Mouse (Mus musculus): ENCODE results near the gene Rai1.

Gene Rai1

GRCm38 (mm10) chr11:60127863-60128512, 23.2 kb downstream of the Rai1 start:
- no peak for DNase-seq

DNA sequence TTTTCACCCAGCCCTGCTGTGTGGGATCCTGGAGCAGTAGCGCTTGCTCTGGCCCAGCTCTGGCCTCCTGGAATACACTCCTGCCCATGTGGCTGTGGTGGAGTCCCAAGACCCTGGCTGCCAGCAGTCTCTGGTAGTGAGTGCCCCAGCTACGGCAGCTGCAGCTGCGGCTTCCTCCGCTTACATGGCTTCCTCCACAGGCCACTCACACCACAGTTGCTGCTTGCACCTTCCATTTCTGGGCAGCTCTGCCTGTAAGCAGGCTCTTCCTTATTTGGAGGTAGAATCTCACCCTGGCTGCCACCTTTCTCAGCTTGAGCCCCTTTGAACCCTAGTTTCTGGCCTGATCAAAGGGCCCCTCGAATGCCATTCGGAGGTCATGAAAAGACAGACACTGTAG, 25.7 kb downstream of the Rai1 start:
- no peak for DNase-seq

GRCm38 (mm10) chr11:60132061-60132460, 27.2 kb downstream of the Rai1 start:
- DNase-seq: no peak

DNA sequence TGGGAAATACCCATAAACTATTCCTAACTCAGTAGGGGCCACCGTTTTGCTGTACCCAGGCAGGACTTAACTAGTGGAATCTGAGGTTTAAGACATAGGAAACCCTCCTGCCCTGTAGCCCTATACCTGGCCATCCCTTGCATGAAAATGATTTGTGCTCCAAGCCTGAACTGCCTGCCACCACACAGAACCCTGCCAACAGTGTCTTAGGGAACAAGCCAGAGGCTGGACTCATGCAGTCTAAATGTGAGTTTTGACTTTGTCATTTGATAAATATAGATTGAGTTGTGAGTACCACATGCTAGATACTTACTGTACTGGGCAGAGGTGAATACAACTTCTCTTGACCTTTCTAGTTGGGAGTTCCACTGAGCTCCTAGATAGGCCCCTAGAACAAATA, 31.7 kb downstream of the Rai1 start:
- no peak for DNase-seq

DNA sequence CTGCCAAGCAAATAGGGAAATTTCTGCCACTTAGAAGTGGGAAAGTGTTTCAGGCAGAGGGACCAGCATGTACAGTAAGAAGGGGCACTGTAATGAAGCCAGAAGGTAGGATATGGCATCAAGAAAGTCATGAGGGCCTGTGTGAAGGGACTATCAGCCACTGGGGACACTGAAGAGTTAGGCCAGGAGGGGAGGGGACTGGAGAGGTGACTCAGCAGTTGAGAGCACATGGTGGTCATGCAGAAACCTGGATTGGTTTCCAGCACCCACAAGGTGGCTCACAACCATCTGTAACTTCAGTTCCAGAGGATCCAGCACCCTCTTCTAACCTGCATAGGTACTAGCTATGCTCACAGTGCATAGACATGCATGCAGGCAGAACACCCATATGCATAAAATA, 32.4 kb downstream of the Rai1 start:
- no peak for DNase-seq

DNA sequence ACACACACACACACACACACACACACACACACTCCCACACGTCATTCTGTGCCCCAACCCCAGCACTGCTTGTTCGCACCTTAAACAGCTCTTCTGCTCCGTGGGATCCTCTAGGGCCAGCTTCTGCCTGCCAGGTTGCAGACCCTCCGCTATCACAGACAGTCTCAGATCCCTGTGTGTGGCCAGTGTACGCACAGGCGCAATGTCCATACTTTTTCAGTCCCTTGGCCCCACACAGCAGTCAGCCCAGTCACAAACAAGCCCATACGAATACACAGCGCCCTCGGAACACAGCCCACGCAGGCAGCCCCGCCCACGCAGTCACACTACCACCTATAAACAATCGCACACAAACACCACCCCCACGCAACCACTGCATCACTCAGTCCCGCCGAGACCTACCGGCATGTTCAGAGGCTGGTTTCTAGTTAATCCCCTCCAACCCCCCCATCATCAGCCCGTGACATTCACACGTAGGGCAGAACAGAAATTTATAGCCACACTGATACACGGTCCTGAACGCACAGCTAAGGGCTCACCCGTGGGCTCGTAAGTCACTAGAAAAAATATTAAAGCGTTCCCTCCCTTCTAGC, 34.4 kb downstream of the Rai1 start:
- peak; percentile 37 for DNase-seq

GRCm38 (mm10) chr11:60139734-60140371, 35.0 kb downstream of the Rai1 start:
- DNase-seq: peak; percentile 57

DNA sequence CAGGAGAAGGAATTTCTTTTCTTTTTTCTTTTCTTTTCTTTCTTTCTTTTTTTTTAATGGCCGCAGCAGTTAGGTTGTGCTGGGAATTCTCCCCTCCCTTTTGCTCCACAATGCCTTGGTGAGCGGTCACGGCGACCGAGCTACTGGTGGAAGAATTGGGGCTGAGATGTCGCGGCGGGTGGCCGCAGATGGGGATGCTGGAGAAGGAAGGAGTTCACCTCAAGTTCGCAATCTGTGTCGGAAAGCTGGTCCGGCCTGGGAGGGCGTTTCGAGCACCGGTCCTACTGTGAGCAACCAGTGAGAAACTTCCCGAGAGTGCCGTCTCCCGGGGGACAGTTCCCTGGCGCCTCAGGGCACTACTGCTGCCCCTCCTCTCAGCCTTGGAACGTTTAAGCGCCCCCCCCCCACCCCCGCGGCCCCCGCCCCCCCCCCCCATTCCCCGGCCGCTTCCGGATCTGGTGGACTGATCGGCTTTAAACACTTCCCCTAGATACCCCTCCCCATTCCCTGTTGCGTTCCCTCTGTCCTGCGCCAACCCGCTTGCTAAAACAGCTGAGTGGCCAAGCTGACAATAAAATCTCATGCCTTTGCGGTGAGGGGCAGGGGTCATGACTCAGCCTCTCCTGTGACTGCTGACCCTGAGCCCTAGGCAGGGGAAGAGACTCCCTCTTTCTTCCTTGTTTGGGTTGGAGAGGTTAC, 35.9 kb downstream of the Rai1 start:
- DNase-seq: peak; percentile 34

DNA sequence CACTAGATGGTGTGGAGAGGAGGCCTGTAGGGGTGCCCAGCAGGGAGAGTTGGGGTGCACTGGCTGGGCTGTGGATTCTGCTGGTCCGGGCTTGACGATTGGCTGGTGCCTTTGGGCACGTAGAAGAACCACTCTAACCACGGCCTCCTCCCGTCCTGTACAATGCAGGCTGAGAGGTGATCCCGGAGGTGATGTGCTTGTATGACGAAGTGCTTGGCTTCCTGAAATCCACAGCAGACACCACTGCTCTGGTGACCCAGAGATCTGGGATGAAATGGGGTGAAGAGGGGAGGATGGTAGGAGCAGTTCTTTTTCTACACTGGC, 36.4 kb downstream of the Rai1 start:
- peak; percentile 30 for DNase-seq

- no peak for DNase-seq
These were observed 38.3 kb downstream of the Rai1 start for GRCm38 (mm10) chr11:60143086-60143485.

GRCm38 (mm10) chr11:60146170-60146569, 41.4 kb downstream of the Rai1 start:
- DNase-seq: no peak

- no peak for DNase-seq
These were observed 43.8 kb downstream of the Rai1 start for GRCm38 (mm10) chr11:60148591-60148990.

DNA sequence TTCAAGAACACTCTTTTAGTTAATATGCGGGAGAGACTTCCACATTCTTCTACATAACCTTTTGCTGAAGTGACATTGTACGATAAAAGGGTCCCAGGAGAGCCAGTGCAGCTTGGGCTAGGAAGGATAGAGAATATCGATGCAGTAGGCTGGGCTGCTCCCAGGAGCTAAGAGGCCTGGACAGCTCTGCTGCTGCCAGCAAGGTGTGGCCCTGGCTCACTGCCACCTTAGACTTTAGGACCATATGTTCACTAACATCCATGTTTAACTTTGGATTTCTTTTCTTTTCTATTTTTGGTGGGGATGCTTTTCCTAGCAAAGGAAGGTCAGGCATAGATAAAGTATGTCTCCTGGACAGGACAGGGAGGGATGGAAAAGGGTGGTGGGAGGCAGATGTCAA, 44.3 kb downstream of the Rai1 start:
- DNase-seq: no peak

DNA sequence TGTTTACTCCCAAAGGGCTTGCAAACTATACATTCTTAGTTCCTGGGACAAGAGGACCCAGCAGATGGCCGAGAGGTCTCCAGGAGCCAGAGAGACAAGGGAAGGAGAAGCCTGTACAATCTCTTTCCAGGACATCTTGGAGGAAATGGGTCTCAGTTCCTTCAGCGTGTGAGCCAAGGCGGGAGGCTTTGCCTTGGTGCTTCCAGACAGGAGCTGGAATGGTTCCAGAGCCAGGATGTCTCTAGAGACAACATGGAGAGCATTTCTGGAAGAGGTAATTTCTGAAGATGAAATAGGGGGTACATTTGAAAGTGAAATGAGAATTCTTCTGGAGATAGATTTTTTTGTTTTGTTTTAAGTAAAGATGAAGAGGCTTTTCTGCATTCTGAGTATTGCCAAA, 45.9 kb downstream of the Rai1 start:
- DNase-seq: peak; percentile 35

GRCm38 (mm10) chr11:60152339-60152738, 47.5 kb downstream of the Rai1 start:
- DNase-seq: no peak

DNA sequence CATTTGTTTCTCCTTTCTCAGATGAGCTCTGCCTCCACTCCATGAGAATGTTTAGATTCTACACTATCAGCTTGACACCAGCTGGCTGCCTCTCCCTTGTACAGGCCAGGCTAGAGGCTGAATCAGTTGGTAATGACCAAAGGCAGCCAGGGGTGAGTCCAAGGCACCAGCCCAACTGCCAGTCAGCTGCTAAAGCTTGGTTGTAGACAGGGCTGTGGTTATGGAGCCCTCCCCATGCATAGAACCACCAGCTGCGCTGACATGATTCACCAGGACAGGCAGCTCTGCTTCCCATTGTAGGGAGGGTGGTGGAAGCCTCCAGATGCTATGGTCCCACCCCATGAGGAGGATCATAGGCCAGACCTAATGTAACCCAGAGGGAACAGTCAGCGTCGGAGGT, 49.1 kb downstream of the Rai1 start:
- DNase-seq: no peak

- no peak for DNase-seq
These were observed 50.9 kb downstream of the Rai1 start for GRCm38 (mm10) chr11:60155690-60156089.

DNA sequence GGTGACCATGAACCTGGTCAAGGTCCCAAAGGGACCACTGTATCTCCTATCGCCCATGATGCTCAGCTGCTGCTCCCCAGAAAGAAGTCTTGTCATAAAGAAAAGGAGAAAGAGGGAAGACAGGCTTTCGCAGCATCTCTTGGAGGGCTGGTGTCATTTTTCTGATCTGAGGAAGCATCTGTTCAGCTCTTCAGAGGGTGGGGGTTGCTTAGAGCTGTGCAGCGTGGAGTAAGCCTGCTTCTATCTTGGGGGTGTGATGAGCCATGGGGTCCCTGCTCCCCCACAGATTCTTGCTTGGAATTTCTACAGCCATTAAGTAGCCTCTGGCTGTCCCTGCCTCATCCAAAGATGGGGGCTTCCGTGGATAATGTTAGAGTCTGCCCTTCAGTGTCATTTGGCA, 53.5 kb downstream of the Rai1 start:
- no peak for DNase-seq

GRCm38 (mm10) chr11:60159955-60160354, 55.1 kb downstream of the Rai1 start:
- DNase-seq: no peak

GRCm38 (mm10) chr11:60160454-60161114, 55.8 kb downstream of the Rai1 start:
- no peak for DNase-seq

GRCm38 (mm10) chr11:60161146-60161874, 56.5 kb downstream of the Rai1 start:
- no peak for DNase-seq

- no peak for DNase-seq
These were observed 57.7 kb downstream of the Rai1 start for GRCm38 (mm10) chr11:60162547-60162946.

- DNase-seq: no peak
These were observed 58.5 kb downstream of the Rai1 start for GRCm38 (mm10) chr11:60163362-60163761.
